Mouse (Mus musculus) lung, adult 2 months (tissue): ENCODE results near the gene Orm2. TPM values are rescaled to one million over a fixed set of nuclear protein-coding genes. Genes with fewer than 3 reads are reported as not detected.

Experiments used
- DNase-seq: peaks from one replicate; pipeline ENCODE4 v3.0.0; 2022
- H3K4me1 ChIP-seq: fragments of 200-500 bp; 2 replicates; pipeline ENCODE4 v1.6.1; 2011; ENCODE audit warnings: low read length; ENCODE audit not compliant: control insufficient read depth, insufficient read depth
- H3K4me3 ChIP-seq: fragments of 200-500 bp; replicated peaks from 2 replicates; pipeline ENCODE3; 2011; ENCODE audit warnings: low read depth, mild to moderate bottlenecking, control low read depth, low read length; ENCODE audit errors: extremely low read depth
- CTCF ChIP-seq: fragments of 200-500 bp; IDR thresholded peaks from 2 replicates; pipeline ENCODE4 v1.5.1; 2011; ENCODE audit warnings: mild to moderate bottlenecking, low read length, control low read depth; ENCODE audit not compliant: insufficient read depth
- POLR2A ChIP-seq: fragments of 200-500 bp; IDR thresholded peaks from 2 replicates; pipeline ENCODE4 v1.6.1; 2011; ENCODE audit warnings: low read depth, mild to moderate bottlenecking, control low read depth, low read length, borderline replicate concordance; ENCODE audit errors: extremely low read depth
- WGBS: fragments of 180-500 bp; shearing (Covaris S2); methylation state at CpG from one replicate; pipeline ENCODE4 v1.1.7; 2018; 5-methylcytosine and 5-hydroxymethylcytosine counted together
- polyA plus RNA-seq: library from polyadenylated mRNA; depleted of rRNA; stranded (reverse); fragments of >200 nt; gene quantifications from 2 replicates; pipeline ENCODE4 v1.2.3, GENCODE M21; 2012

Orm2 gene
- polyA plus RNA-seq, 1 experiment, result 0.45 TPM

- H3K4me1 ChIP-seq, result peaks cover 20% of the 10 kb centered on the region
- DNase-seq, result no peak
- 8% methylated on average over 6 of the region's 6 CpGs for WGBS
- H3K4me3 ChIP-seq, result peak overlapping the region; percentile 76
- TF ChIP-seq CTCF (no peak), POLR2A (no peak)
These were observed 40.3 kb downstream of the Orm2 start for GRCm38 (mm10) chr4:63402558-63402957.

- peak within 1 kb of the TSS; percentile 76 for H3K4me3 ChIP-seq
- TF ChIP-seq CTCF (no peak), POLR2A (peak; percentile 56; the same call in 1 of the 2 replicates)
- WGBS, result 4% methylated on average over 17 of the region's 17 CpGs
- H3K4me1 ChIP-seq, result peaks cover 18% of the 10 kb centered on the region
- peak; percentile 91 for DNase-seq
These were observed 41.1 kb downstream of the Orm2 start, which contains the start of gene Akna for GRCm38 (mm10) chr4:63403040-63403959. Gene Akna, minus strand, starts transcription at chr4:63403354.

DNA sequence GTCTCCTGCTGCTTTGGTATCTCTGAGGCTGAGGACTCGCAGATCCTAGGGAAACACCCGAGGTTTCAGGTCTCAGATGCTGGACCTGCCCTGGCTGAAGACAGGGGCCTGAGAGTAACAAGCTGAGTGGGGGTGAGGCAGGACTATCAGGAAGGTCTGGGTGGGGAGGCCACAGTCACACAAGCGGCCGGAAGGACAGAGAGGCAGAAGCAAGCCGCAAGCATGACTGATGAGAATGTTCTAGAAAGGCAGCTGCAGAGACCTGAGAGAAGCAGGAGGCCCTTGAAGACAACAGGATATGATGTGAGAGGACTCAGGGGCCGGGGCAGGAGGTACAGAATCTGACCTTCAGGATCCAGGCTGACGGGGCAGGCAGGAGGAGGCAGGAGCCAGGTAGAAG, 42.0 kb downstream of the Orm2 start:
- Histone ChIP-seq H3K4me1 (peaks cover 13% of the 10 kb centered on the region), H3K4me3 (no peak overlapping the region)
- no peak for DNase-seq
- 46% methylated on average over 7 of the region's 7 CpGs for WGBS
- peak; percentile 17; the same call in 1 of the 2 replicates for TF ChIP-seq POLR2A
- no peak for TF ChIP-seq CTCF

DNA sequence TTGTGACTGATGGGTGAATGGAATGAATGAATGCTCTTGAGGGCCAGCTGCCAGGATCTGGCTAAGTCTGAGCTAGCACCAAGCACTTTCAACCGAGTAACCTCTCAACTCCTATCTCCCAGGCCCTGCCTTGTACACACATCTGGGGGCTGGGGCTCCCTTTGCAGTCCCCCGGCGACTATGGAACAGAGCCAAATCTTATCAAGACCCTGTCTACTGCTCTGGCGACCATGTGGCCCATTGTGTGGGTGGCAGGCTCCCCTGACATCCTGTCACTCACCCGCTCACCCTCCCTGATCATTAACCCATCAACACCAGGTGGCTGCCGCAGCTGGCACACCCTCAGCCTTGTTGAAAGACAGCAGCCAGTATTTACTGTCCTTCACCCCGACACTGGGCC, 42.8 kb downstream of the Orm2 start:
- 23% methylated on average over 7 of the region's 7 CpGs for WGBS
- H3K4me3 ChIP-seq, result no peak overlapping the region
- DNase-seq, result no peak
- TF ChIP-seq POLR2A (no peak), CTCF (no peak)
- peaks cover 11% of the 10 kb centered on the region for H3K4me1 ChIP-seq

GRCm38 (mm10) chr4:63405683-63406082, 43.4 kb downstream of the Orm2 start:
- Histone ChIP-seq H3K4me1 (peaks cover 11% of the 10 kb centered on the region), H3K4me3 (no peak overlapping the region)
- 56% methylated on average over 4 of the region's 4 CpGs for WGBS
- DNase-seq, result no peak
- TF ChIP-seq CTCF, result no peak
- no peak for TF ChIP-seq POLR2A

DNA sequence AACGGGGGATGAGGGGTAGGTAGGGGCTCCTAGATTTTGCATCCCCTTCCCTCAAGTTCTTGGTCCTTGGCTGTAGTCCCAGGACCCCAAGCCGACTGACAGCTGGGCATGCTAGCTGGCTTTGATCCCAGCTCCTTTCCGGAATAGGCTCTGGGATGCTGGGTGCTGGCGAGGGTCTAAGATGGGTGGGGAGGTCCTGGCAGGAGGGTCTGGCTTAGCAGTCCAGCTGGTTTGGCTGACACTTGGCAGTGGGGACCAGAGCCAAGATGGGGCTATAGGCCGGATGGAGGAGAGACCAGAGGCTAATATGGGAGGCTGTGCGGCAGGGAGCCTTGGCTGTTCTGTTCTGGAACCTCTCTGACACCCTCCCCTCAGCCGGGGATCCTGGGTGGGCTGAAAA, 46.0 kb downstream of the Orm2 start:
- WGBS, result 34% methylated on average over 7 of the region's 7 CpGs
- TF ChIP-seq POLR2A, result no peak
- TF ChIP-seq CTCF, result no peak
- H3K4me1 ChIP-seq, result peaks cover 11% of the 10 kb centered on the region
- no peak for DNase-seq
- no peak overlapping the region for H3K4me3 ChIP-seq

GRCm38 (mm10) chr4:63408649-63409048, 46.4 kb downstream of the Orm2 start:
- 10% methylated on average over 8 of the region's 8 CpGs for WGBS
- Histone ChIP-seq H3K4me3 (peak overlapping the region; percentile 28), H3K4me1 (peaks cover 8% of the 10 kb centered on the region)
- DNase-seq, result peak; percentile 54
- TF ChIP-seq POLR2A (no peak), CTCF (peak; percentile 86)

GRCm38 (mm10) chr4:63409317-63409907, 47.2 kb downstream of the Orm2 start:
- WGBS, result under 1% methylated on average over 18 of the region's 18 CpGs
- no peak for TF ChIP-seq CTCF
- TF ChIP-seq POLR2A, result peak; percentile 39; the same call in 1 of the 2 replicates
- peak; percentile 43 for DNase-seq
- peak overlapping the region; percentile 67 for H3K4me3 ChIP-seq
- H3K4me1 ChIP-seq, result 0 out of 2 replicates have a peak, but pooled peaks cover 3% of the 10 kb centered on the region

- DNase-seq, result peak; percentile 33
- WGBS, result under 1% methylated on average over 39 of the region's 39 CpGs
- H3K4me1 ChIP-seq, result 0 out of 2 replicates have a peak, but pooled peaks cover 3% of the 10 kb centered on the region
- peak; percentile 73; the same call in 1 of the 2 replicates for TF ChIP-seq POLR2A
- TF ChIP-seq CTCF, result no peak
- H3K4me3 ChIP-seq, result peak overlapping the region; percentile 67
These were observed 47.8 kb downstream of the Orm2 start for GRCm38 (mm10) chr4:63409908-63410582.

GRCm38 (mm10) chr4:63410583-63410934, 48.3 kb downstream of the Orm2 start:
- H3K4me3 ChIP-seq, result peak overlapping the region; percentile 67
- TF ChIP-seq POLR2A (no peak), CTCF (no peak)
- peak; percentile 91 for DNase-seq
- H3K4me1 ChIP-seq, result 0 out of 2 replicates have a peak, but pooled peaks cover 3% of the 10 kb centered on the region
- WGBS, result under 1% methylated on average over 19 of the region's 19 CpGs
